Mouse (Mus musculus): Measurements from ENCODE around the gene Gpc3. TPM values are rescaled to one million over a fixed set of nuclear protein-coding genes. Genes with fewer than 3 reads are reported as not detected.

Gpc3 gene
- total and polyA plus RNA-seq, 3 experiments, result 0.11 TPM; not detected in 2

- ATAC-seq (ENCODE audit: extremely low read depth, insufficient number of reproducible peaks, low FRiP score, poor library complexity, severe bottlenecking), result no peak
- TF ChIP-seq TAL1 (conservative IDR thresholded peaks at IDR 0.05; ENCODE audit: low read depth, low read length) (no peak), CTCF (IDR thresholded peaks at IDR 0.05; ENCODE audit: low read depth, low read length) (no peak), GATA1 (IDR thresholded peaks at IDR 0.05; ENCODE audit: borderline replicate concordance, low read length) (no peak), POLR2AphosphoS5 (IDR thresholded peaks at IDR 0.05; ENCODE audit: insufficient replicate concordance, low read depth, low read length) (no peak), GATA2 (IDR thresholded peaks at IDR 0.05; ENCODE audit: borderline replicate concordance, low read depth, low read length) (no peak)
- no peak for DNase-seq (ENCODE audit: low spot score)
These were observed 99.2 kb downstream of the Gpc3 start for GRCm38 (mm10) chrX:52514553-52514952.

GRCm38 (mm10) chrX:52511151-52511550 is 102.6 kb downstream of the Gpc3 start:
- ATAC-seq (ENCODE audit: extremely low read depth, insufficient number of reproducible peaks, low FRiP score, poor library complexity, severe bottlenecking), result no peak
- no peaks in the 10 kb centered on the region for H3K36me3 ChIP-seq (replicated peaks)
- DNase-seq (ENCODE audit: low spot score), result no peak

More at GRCm38 (mm10) chrX:52514553-52514952, 99.2 kb downstream of the Gpc3 start:
- no peak overlapping the region for H3K4me3 ChIP-seq (ENCODE audit: low read depth, low read length)
- H3K4me1 ChIP-seq (ENCODE audit: insufficient read depth, low read depth, low read length), result no peaks in the 10 kb centered on the region
- no peaks in the 10 kb centered on the region for H3K36me3 ChIP-seq (replicated peaks)
- H3K9me3 ChIP-seq (replicated peaks), result no peaks in the 10 kb centered on the region
- H3K27me3 ChIP-seq (ENCODE audit: insufficient read depth, low read length), result no peaks in the 10 kb centered on the region

GRCm38 (mm10) chrX:52503857-52504256 is 109.9 kb downstream of the Gpc3 start:
- Histone ChIP-seq H3K4me1 (ENCODE audit: insufficient read depth, low read depth, low read length) (no peaks in the 10 kb centered on the region), H3K9me3 (replicated peaks) (no peaks in the 10 kb centered on the region), H3K36me3 (replicated peaks) (no peaks in the 10 kb centered on the region), H3K27me3 (ENCODE audit: insufficient read depth, low read length) (no peaks in the 10 kb centered on the region), H3K4me3 (ENCODE audit: low read depth, low read length) (no peak overlapping the region)
- DNase-seq (ENCODE audit: low spot score) (no peak), ATAC-seq (ENCODE audit: extremely low read depth, insufficient number of reproducible peaks, low FRiP score, poor library complexity, severe bottlenecking) (no peak)
- no peak for TF ChIP-seq CTCF (IDR thresholded peaks at IDR 0.05; ENCODE audit: low read depth, low read length)
- no peak for TF ChIP-seq POLR2AphosphoS5 (IDR thresholded peaks at IDR 0.05; ENCODE audit: insufficient replicate concordance, low read depth, low read length)
- no peak for TF ChIP-seq GATA2 (IDR thresholded peaks at IDR 0.05; ENCODE audit: borderline replicate concordance, low read depth, low read length)
- no peak for TF ChIP-seq TAL1 (conservative IDR thresholded peaks at IDR 0.05; ENCODE audit: low read depth, low read length)
- TF ChIP-seq GATA1 (IDR thresholded peaks at IDR 0.05; ENCODE audit: borderline replicate concordance, low read length), result no peak

More at GRCm38 (mm10) chrX:52511151-52511550, 102.6 kb downstream of the Gpc3 start:
- no peak overlapping the region for H3K4me3 ChIP-seq (ENCODE audit: low read depth, low read length)
- H3K9me3 ChIP-seq (replicated peaks), result no peaks in the 10 kb centered on the region
- H3K27me3 ChIP-seq (ENCODE audit: insufficient read depth, low read length), result no peaks in the 10 kb centered on the region
- TF ChIP-seq CTCF (IDR thresholded peaks at IDR 0.05; ENCODE audit: low read depth, low read length) (no peak), GATA1 (IDR thresholded peaks at IDR 0.05; ENCODE audit: borderline replicate concordance, low read length) (no peak), GATA2 (IDR thresholded peaks at IDR 0.05; ENCODE audit: borderline replicate concordance, low read depth, low read length) (no peak), POLR2AphosphoS5 (IDR thresholded peaks at IDR 0.05; ENCODE audit: insufficient replicate concordance, low read depth, low read length) (no peak), TAL1 (conservative IDR thresholded peaks at IDR 0.05; ENCODE audit: low read depth, low read length) (no peak)
- H3K4me1 ChIP-seq (ENCODE audit: insufficient read depth, low read depth, low read length), result no peaks in the 10 kb centered on the region

- no peak for ATAC-seq (ENCODE audit: extremely low read depth, insufficient number of reproducible peaks, low FRiP score, poor library complexity, severe bottlenecking)
- no peak overlapping the region for H3K4me3 ChIP-seq (ENCODE audit: low read depth, low read length)
- DNase-seq (ENCODE audit: low spot score), result no peak
- no peaks in the 10 kb centered on the region for H3K36me3 ChIP-seq (replicated peaks)
- no peaks in the 10 kb centered on the region for H3K9me3 ChIP-seq (replicated peaks)
- no peaks in the 10 kb centered on the region for H3K27me3 ChIP-seq (ENCODE audit: insufficient read depth, low read length)
- H3K4me1 ChIP-seq (ENCODE audit: insufficient read depth, low read depth, low read length), result no peaks in the 10 kb centered on the region
- TF ChIP-seq CTCF (IDR thresholded peaks at IDR 0.05; ENCODE audit: low read depth, low read length) (no peak), POLR2AphosphoS5 (IDR thresholded peaks at IDR 0.05; ENCODE audit: insufficient replicate concordance, low read depth, low read length) (no peak), GATA2 (IDR thresholded peaks at IDR 0.05; ENCODE audit: borderline replicate concordance, low read depth, low read length) (no peak), TAL1 (conservative IDR thresholded peaks at IDR 0.05; ENCODE audit: low read depth, low read length) (no peak), GATA1 (IDR thresholded peaks at IDR 0.05; ENCODE audit: borderline replicate concordance, low read length) (no peak)
These were observed 124.3 kb downstream of the Gpc3 start for GRCm38 (mm10) chrX:52489461-52489860.

GRCm38 (mm10) chrX:52455074-52455588 is 158.6 kb downstream of the Gpc3 start:
- H3K36me3 ChIP-seq (replicated peaks), result no peaks in the 10 kb centered on the region
- DNase-seq (ENCODE audit: low spot score) (no peak), ATAC-seq (ENCODE audit: extremely low read depth, insufficient number of reproducible peaks, low FRiP score, poor library complexity, severe bottlenecking) (no peak)
- H3K27me3 ChIP-seq (ENCODE audit: insufficient read depth, low read length), result no peaks in the 10 kb centered on the region
- H3K4me1 ChIP-seq (ENCODE audit: insufficient read depth, low read depth, low read length), result no peaks in the 10 kb centered on the region
- no peak overlapping the region for H3K4me3 ChIP-seq (ENCODE audit: low read depth, low read length)
- TF ChIP-seq GATA2 (IDR thresholded peaks at IDR 0.05; ENCODE audit: borderline replicate concordance, low read depth, low read length) (no peak), POLR2AphosphoS5 (IDR thresholded peaks at IDR 0.05; ENCODE audit: insufficient replicate concordance, low read depth, low read length) (no peak), GATA1 (IDR thresholded peaks at IDR 0.05; ENCODE audit: borderline replicate concordance, low read length) (no peak), TAL1 (conservative IDR thresholded peaks at IDR 0.05; ENCODE audit: low read depth, low read length) (no peak), CTCF (IDR thresholded peaks at IDR 0.05; ENCODE audit: low read depth, low read length) (no peak)
- H3K9me3 ChIP-seq (replicated peaks), result no peaks in the 10 kb centered on the region

- TF ChIP-seq CTCF (IDR thresholded peaks at IDR 0.05; ENCODE audit: low read depth, low read length) (peak; percentile 67), POLR2AphosphoS5 (IDR thresholded peaks at IDR 0.05; ENCODE audit: insufficient replicate concordance, low read depth, low read length) (no peak)
- DNase-seq (ENCODE audit: low spot score) (peak; percentile 1), ATAC-seq (ENCODE audit: extremely low read depth, insufficient number of reproducible peaks, low FRiP score, poor library complexity, severe bottlenecking) (no peak)
- no peaks in the 10 kb centered on the region for H3K36me3 ChIP-seq (replicated peaks)
- no peaks in the 10 kb centered on the region for H3K27me3 ChIP-seq (ENCODE audit: insufficient read depth, low read length)
- no peaks in the 10 kb centered on the region for H3K4me1 ChIP-seq (ENCODE audit: insufficient read depth, low read depth, low read length)
- no peak overlapping the region for H3K4me3 ChIP-seq (ENCODE audit: low read depth, low read length)
- no peaks in the 10 kb centered on the region for H3K9me3 ChIP-seq (replicated peaks)
These were observed 160.1 kb downstream of the Gpc3 start for GRCm38 (mm10) chrX:52453445-52454182.
